Mouse (Mus musculus) 3T3-L1 (cell line): ENCODE measurements at regions not wholly inside any gene's neighbourhood (a gene's known extent, or its start where the extent isn't known, plus 50 kb on each side); places are given as distances from the start of the nearest gene placed in this dataset.
"Not testable (repeated sequence)": the region's sequence is repeated elsewhere in the genome, so short reads cannot be mapped to it uniquely, and the experiment has no call there.

Experiments
- DNase-seq: peaks from one replicate; pipeline ENCODE4 v3.0.0-alpha.2; 2015; ENCODE audit warnings: low read depth, low spot score

DNA sequence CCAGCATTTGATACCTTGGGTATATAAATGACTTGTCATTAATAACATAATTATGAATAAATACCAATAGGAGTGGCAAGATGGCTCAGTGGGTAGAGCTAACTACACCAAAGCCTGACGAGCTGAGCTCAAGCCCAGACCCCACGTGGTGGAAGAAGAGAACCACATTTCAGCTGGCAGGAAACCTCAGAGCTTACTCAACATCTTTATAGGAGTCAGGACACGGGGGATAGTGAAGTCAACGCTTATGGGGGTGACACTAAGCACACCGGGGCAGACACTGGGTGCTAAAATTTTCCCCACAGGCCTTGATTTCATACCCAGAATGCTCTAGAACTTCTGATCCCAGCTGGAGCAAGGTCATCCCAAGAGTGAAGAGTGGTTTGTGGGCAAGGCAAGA, 259.3 kb downstream of the Setd4 start:
- no peak for DNase-seq

DNA sequence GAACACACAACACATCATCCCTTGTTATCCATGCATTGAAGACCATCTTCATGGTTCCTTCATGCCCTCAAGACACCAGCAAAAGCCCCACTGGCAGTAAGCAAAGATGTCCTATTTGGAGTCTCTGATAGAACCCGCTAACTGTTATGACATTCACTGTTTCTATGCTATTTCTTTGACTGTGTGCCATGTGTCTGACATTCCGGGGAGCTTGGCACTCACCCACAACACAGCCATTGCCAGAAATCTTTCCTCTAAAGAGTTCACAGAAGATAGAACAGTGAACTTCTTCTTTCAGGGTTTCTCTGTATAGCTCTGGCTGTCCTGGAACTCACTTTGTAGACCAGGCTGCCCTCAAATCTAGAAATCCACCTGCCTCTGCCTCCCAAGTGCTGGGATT, 261.2 kb downstream of the Setd4 start:
- DNase-seq = peak; percentile 21

DNA sequence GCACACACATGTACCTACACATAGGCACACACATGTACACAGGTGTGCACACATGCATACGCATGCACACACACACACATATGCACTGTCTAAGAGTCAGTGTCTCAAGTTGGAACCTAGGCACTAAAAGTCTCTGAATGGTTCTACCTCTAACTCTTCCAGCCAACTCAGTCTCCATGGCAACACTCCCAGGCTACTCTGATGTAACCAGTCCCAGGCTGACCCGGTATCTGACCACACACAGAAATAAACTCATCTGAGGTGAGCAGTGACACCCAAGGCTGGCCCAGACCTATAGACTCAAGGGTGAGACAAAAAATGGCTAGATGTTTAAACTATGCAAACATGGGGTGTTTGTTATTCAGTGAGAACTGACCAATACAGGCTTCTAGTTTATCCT, 262.1 kb downstream of the Setd4 start:
- peak; percentile 20 for DNase-seq

DNA sequence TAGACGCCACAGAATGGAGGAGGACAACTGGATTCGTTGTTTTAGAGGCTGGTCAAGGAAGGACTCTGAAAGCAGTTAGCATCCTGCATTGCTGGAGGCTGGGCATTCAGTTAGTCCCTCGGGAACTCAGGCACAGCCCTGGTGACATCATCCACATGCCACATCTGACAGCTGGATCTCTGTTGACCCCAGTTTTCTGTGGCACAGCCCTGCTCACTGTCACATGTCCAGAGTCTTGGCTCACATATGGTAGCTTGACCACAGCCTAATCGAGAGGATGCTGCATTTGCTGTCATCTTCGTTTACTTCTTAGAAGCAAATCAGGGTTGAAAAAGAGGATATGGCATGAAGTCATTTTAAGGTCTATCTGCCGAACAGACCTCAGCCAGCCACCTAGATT, 265.1 kb downstream of the Setd4 start:
- no peak for DNase-seq

DNA sequence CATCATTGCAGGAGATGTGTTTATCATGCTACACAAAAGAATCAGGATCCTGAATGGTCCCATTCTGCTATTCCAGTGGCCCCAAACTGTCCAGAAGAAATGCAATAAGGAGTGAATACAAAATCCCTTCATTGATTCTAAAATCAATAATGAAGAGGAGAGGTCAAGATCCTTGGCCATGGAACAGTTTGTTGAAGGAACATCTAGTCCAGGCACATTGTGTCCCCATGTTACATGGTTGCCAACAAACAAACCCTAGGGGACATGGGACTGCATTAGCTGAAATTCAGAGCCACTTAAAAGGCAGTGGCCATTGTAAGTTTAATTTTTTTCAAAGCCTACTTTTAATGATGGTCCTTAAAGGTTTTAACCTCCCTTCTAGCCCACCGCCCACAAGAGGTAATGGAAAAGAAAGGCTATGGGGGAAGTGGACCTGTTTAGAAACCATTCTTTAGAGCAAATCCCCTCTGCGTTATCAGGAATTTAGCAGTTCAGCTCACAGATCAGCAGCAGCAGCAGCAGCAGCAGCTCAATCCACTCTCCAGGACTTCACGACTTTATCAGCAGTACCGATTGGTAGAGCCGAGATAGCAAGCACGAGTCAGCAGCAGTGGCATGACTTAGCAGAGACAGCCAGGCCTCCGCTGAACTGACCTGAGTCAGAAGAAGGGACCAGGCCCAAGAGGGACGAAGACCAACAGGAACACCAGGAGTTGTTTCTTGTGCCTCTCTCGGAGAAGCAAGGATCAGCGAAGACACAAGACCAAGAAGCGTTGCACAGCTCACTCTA, 268.3 kb downstream of the Setd4 start:
- DNase-seq = no peak

DNA sequence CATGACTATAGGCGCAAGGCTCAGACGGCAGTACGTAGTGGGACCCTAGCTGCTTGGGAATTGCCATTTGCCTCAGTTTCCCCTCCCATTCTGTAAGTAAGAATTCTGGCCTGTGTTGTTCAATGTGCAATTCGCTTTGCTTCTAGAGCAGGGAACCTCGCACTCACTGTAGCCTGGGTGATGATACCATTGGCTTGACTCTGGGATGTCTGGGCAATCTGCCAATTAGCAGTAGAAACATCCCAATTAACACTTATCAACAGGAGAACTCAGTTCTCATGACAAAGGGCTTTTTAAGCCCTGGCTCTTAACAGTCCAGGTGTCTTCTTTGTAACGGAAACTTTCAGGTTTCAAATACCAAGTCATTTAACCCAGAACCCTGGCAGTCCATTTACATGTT, 270.2 kb downstream of the Setd4 start:
- no peak for DNase-seq

DNA sequence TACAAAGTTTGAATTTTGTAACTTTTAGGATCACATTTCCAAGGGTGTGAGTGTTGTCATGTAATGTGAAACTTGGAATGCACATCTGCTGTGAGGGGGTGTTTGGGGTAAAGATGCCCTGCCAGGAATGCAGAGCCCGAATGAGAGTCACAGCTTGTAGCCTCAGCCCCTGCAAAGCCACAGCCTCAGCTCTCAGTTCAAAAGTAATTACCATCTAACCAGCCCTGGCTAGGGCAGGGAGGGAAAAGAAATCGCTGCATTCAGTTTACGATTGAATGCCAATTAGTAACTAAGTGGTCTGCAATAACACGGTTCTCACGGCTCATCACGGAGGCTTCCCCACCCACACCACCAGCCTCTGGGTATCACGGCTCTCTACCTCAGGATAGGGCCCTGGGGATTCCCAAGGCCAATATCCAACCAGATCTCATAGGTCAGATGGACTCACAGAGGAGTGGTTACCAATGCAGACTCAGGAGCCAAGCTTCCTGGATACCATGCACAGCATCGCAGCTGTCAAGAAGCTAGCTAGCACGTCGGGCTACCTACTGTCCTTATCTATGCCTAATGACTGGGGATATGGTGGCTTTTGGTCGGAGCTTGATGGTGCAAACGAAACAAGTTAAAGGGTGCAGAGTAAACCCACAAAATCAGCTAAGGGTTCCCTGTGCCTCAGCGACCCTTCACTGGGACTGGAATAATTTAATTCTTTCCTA, 275.0 kb downstream of the Setd4 start:
- peak; percentile 77 for DNase-seq

DNA sequence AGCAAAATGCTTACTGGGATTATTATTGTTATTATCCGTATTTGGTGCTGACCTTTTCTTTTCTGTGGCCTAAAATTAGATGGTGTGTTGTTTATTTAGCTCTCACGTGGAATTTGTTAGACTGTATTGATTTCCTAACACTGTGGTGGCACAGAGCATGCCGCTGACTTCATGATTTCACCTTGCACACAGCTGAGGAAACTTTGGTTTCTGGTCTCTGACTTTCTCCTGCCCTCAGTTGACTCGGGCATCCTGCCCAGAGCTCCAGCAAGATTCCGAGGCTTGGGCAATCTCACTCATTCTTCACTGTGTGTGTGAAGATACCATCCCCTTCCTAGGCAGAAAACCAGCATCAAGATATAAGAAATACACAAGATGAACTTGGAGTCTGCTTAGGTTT, 279.0 kb downstream of the Setd4 start:
- peak; percentile 33 for DNase-seq

DNA sequence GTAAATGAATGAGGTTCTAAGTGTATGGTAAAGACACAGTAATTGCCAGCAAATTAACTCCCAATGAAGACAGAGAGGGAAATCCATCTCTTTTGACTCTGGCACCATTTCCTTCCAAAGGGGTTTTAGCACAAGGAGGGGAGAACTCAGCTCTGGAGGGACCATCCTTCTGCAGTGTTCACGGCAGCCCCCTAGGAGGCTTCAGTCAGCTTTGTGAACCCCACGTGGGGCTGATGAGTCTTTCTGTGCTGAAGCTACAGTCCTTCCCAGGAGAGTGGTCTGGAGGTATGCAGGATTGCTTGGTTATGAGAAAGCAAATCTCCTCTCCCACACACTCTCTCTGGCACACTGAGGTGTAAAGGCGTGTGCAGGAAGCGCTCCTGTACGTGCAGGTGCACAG, 280.7 kb downstream of the Setd4 start:
- DNase-seq = no peak

DNA sequence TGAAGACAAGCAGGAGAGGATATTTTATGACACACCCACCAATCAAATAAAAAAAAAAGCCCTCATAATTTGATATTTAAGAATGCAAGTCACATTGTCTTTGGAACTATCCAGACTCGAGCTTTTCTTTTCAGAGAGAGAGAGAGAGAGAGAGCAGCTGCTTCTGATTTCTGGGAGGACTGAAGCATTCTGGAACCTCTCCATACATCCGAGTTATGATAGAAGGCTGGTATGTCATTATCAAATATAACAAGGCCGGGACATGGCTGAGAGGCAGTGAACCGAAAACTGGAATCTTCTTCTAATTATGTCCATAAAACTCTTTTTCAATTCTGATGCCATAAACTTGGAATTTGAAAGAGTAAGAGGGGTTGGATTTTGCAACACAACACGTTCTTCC, 284.3 kb downstream of the Setd4 start:
- DNase-seq = no peak

DNA sequence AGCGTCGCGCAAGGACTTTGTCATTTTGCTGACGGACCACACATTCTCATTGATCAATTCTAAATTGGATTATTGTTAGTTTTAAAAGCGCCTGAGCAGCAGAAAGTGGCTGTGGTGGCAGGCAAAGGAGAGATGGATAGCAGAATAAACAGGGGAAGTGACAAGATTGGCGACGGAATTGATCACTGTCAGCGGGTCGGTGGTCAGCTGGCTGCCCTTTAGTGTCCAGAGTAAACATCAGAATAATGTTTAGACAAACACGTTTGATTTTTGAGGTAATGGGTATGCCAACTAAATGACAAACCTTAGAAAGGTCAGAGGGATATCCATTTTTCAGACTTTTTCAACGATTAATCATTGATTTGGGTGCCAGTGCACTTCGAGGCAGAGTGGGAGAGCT, 292.2 kb downstream of the Setd4 start:
- DNase-seq = no peak

DNA sequence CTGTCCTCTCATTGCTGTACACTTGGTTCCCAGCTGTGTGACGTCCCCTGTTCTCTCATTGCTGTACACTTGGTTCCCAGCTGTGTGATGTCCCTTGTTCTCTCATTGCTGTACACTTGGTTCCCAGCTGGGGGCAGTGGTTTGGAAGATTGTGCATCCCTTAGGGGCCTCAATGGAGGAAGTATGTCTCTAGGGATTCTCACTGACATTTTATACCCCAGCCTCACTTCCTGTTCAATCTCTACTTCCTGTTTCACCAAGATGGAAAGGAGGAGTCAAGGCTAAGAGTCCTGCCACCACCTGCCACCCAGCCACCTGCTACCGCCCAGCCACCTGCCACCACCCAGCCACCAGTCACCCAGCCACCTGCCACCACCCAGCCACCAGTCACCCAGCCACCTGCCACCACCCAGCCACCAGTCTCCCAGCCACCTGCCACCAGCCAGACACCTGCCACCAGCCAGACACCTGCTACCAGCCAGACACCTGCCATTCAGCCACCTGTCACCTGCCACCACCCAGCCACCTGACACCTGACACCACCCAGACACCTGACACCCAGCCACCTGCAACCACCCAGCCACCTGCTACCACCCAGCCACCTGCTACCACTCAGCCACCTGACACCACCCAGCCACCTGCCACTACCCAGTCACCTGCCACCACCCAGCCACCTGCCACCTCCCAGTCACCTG, 295.1 kb downstream of the Setd4 start:
- DNase-seq = no peak

DNA sequence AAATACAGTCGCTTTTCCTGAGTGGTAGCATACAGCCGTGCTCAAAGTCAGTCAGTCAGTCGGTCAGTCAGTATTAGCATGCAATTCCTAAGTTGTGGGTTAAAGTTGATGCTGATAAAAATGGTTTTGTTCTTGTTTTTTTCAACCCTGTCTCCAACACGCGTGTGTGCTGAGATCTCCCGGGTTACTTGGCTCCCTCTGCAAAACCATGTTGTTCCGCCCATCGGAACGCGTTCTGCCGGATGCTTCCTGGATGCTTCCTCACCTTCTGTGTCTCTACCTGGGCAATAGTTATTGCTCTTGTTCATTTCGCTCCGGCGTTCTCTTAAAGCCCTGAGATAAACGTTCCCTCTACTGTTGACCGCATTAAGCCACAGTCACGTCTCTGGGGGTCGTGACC, 296.9 kb downstream of the Setd4 start:
- DNase-seq = no peak

DNA sequence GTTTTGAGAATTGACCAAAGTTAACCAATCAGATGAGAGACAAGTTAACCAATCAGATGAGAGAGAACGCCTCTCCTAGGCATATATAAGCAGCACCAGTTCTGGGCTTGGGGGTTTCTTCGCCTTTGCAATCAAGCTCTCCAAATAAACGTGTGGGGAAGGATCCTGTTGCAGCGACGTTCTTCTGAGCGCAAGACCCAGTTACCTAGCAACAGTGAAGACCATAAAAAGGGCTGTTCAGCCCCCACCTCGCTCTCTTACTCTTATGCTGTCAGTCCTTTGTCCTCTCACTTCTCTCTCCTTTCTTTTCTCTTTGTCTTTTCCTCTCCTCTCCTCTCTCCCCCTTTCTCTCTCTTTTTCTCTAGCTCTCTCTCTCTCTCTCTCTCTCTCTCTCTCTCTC, 297.7 kb downstream of the Setd4 start:
- DNase-seq = not testable (repeated sequence)

DNA sequence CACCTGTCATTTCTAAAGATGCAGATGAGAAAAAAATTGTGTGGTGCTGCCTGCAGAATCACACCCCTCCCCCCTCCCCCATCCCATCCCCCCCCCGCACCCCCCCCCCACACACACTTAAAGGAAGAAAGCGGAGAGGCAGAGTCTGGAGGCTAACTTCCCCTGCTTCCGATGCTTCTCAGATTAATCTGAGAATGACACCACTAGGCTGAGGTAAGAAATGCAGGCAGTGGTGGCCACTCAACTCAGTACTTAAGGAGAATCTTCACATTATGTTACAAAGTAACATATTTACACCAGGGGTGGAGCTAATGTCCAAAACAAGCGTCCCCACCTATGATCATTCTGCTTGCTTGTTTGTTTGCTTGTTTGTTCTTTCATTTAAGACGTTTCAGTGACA, 309.4 kb downstream of the Setd4 start:
- DNase-seq = peak; percentile 45

DNA sequence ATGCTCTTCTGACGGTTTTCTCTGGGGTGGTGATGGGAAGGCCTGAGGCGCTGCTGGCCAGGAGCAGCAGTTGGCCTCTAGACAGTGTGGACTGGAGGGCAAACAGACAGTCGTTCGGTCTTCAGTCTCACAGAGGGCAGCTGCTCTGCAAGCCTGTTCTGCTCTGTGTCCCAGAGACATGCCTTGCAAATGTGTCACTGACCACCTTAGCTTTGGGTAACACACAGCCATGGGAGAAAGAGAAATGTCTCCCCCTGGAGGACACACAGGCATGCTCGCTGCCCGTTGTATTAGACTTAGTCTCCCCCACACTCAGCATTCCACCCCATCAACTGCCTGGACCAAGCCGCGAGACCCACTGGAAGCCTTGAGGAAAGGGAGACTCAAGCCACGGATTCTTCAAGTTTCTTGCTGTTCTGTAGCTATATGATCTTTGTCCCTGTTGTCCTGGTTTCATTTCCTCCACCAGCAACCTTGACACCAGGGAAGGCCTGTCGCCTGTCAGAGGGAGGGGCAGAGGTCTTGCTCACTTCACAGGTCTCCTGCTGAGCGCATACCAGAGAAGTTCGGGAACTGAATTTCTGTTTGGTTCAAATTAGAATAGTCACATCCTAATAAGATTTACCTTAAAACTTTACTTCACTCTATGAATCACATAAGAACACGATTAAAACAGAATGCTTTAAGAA, 310.8 kb downstream of the Setd4 start:
- DNase-seq = peak; percentile 97

DNA sequence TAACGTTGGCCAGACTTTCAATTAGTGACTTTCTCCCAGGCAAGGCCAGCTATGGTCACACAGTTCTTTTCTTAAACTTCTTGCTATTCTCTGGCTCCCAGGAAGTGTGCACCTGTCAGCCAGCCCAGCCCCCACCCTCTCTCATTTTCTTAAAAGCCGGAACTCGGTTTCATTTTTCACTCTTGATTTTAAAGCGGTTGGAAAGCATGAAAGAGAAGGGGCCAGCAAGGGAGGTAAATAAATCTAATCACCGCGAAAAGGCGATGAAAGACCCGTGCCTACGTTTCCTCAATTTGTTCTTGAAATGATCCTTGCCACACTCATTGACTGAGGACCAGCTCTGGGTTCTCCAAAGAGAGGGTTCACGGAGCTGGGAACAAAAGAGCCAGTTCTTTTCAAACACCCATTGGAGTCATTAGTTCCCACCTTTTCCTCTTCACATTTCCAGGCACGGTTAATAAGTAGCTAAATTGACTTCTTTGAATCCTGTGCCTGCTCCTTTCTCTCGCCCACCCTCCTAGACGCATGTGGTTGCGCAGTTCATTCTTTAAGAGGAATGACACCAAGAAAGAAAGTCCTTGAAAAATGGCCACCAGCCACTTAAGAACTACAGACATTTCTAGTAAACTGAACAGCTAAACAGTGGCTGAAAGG, 311.6 kb downstream of the Setd4 start:
- no peak for DNase-seq

DNA sequence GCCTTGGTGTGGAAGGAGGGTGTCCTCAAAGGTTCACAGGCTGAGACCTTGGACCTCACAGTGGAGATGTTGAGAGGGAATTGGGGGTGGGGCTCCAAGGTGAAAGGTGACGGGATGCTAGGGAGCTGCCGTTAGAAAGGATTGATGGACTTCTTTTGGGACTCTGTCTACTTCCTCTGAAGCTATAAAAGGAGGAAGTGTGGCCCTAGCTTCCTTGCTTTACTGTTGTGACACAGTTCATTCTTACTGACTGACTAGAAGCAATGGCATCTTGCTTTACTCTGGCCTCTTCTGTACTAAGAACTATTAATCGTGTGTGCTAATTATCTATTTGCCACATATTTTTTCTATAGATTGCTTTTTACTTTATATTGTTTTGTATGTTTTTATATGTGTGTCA, 315.8 kb downstream of the Setd4 start:
- DNase-seq = no peak

DNA sequence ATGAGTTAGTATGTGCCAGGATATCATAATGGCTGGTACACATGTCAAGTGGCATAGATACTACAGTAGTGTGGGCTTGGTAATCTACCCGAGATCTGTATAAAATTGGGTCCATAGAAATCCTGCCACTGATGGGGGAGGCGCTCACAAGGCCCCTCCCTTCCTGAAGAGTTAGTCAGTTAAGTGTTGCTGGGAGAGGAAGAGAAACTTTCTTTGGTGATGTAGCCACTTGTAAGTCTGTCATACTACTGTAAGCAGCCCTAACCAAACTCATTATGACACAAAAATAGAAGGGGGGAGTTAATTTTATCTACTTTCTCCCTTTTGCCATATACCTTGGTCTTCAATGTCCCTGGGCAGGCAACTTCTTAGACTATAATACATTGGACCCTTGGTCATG, 316.3 kb downstream of the Setd4 start:
- DNase-seq = no peak

DNA sequence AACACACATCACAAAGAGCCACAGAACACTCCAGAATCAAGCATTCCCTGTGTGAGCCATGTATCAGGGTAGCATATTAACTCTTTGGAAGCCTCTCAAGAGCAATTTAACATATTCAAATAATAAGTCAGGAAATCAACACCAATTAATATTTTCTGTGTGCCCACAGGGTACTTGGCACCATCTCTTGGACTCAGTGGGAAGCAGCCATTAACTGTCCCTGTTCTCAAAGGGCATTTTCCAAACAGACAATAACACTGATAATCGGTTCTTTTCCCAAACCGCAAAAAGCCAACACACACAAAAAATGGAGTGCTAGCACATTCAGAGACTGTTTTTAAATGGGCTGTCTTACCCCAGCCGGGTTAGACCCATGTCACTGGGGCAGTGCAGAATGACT, 317.0 kb downstream of the Setd4 start:
- DNase-seq = no peak

DNA sequence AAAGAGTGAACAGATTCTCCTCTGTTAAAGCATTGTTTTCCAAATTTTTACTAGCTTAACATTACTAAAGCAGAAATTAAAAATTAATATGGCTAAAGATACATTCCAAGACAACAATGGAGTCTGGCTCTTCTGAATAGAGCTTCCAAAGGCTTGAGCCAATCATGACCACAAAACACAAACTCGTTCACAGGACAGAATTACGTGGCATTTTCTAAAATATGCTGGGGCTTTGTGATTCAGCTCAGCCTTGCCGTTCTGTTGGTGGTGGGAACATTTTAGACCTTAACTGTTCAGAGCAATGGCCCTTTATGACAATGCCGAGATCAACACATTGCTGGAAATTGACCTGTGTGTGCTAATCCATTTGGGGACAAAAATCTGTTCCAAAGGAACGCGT, 318.7 kb downstream of the Setd4 start:
- no peak for DNase-seq

DNA sequence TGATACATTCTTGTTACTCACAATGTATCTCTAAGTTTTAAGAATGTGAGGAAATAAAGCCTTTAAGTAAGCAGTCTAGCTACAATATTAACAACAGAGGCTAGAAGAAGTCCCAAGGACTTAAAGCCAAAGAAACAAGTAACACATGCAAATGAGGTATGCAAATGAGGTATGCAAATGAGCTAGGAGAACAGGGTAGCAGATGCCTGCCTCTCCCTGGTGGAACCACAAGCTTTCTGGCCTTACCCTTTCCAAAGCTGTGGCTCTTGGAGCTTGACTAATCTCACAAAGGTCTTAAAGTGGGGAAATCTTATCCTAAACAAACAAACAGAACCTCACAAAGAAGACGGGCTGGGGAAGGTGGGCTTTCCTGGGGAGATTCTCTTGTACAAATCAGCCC, 322.1 kb downstream of the Setd4 start:
- DNase-seq = no peak
